Mouse (Mus musculus) heart, adult 2 months (tissue): Measurements from ENCODE around the gene Serpinb1b.

Experiments
- CTCF ChIP-seq: fragments of 200-600 bp; IDR thresholded peaks from 2 replicates; pipeline ENCODE4 v1.8.1; 2022; ENCODE audit warnings: antibody characterized with exemption, mild to moderate bottlenecking, moderate library complexity
- POLR2A ChIP-seq: fragments of 200-500 bp; IDR thresholded peaks from 2 replicates; pipeline ENCODE4 v1.6.1; 2011; ENCODE audit warnings: mild to moderate bottlenecking, low read depth, low read length, control low read depth; ENCODE audit not compliant: insufficient read depth

- TF ChIP-seq POLR2A (no peak), CTCF (no peak)
Observed at GRCm38 (mm10) chr13:33047234-33047633, 31.1 kb upstream of the Serpinb1b start.
